Mouse (Mus musculus) neural tube, embryonic 14.5 days (tissue): Measurements from ENCODE around the gene Fam126b. TPM values are rescaled to one million over a fixed set of nuclear protein-coding genes. Genes with fewer than 3 reads are reported as not detected.
A peak's percentile ranks its signal among the peaks of the same experiment; 100 is the strongest.

Experiments
- ATAC-seq: fragments of 200-750 bp; cut with Nextera tagmentation; 2 replicates; pipeline ENCODE4 v1.8.0; 2017; ENCODE audit warnings: low read depth, mild to moderate bottlenecking, moderate TSS enrichment, moderate library complexity
- H3K27ac ChIP-seq: fragments of 300-500 bp; sonication (generic); 2 replicates; pipeline ENCODE4 v1.5.1; 2014; ENCODE audit warnings: low read depth, mild to moderate bottlenecking, control low read depth, low read length, moderate library complexity, mixed read lengths
- H3K27me3 ChIP-seq: fragments of 300-500 bp; sonication (generic); 2 replicates; pipeline ENCODE4 v1.6.1; 2014; ENCODE audit warnings: low read length; ENCODE audit not compliant: control insufficient read depth, insufficient read depth
- H3K36me3 ChIP-seq: fragments of 300-500 bp; sonication (generic); 2 replicates; pipeline ENCODE4 v1.6.1; 2014; ENCODE audit warnings: low read length, mixed read lengths; ENCODE audit not compliant: control insufficient read depth, insufficient read depth
- H3K4me1 ChIP-seq: fragments of 300-500 bp; sonication (generic); 2 replicates; pipeline ENCODE4 v1.6.1; 2014; ENCODE audit warnings: low read length; ENCODE audit not compliant: control insufficient read depth, insufficient read depth
- H3K4me2 ChIP-seq: fragments of 300-500 bp; sonication (generic); 2 replicates; pipeline ENCODE4 v1.6.1; 2014; ENCODE audit warnings: mild to moderate bottlenecking, low read depth, low read length, control low read depth
- H3K4me3 ChIP-seq: fragments of 300-500 bp; sonication (generic); 2 replicates; pipeline ENCODE4 v1.5.1; 2014; ENCODE audit warnings: low read depth, low read length, control low read depth, mixed read lengths
- H3K9ac ChIP-seq: fragments of 300-500 bp; sonication (generic); replicated peaks from 2 replicates; pipeline ENCODE4 v1.6.1; 2014; ENCODE audit warnings: low read depth, mild to moderate bottlenecking, control low read depth, low read length, mixed read lengths
- H3K9me3 ChIP-seq: fragments of 300-500 bp; sonication (generic); 2 replicates; pipeline ENCODE4 v1.6.1; 2016; ENCODE audit warnings: low read length; ENCODE audit not compliant: control insufficient read depth
- WGBS: fragments of 180-500 bp; shearing (Covaris S2); extraction: QIAGEN DNeasy Blood & Tissue Kit; methylation state at CpG from one replicate; pipeline ENCODE4 v1.1.7; 2014; 5-methylcytosine and 5-hydroxymethylcytosine counted together
- polyA plus RNA-seq: library from polyadenylated mRNA; unstranded; fragments of >200 nt; fragmentation: Nextera tagmentation; extraction: Ambion mirVana; gene quantifications from 2 replicates; pipeline ENCODE4 v1.2.1, GENCODE M21; 2014

Gene Fam126b
- polyA plus RNA-seq, 1 experiment from 2014 or later = 18.6 TPM

DNA sequence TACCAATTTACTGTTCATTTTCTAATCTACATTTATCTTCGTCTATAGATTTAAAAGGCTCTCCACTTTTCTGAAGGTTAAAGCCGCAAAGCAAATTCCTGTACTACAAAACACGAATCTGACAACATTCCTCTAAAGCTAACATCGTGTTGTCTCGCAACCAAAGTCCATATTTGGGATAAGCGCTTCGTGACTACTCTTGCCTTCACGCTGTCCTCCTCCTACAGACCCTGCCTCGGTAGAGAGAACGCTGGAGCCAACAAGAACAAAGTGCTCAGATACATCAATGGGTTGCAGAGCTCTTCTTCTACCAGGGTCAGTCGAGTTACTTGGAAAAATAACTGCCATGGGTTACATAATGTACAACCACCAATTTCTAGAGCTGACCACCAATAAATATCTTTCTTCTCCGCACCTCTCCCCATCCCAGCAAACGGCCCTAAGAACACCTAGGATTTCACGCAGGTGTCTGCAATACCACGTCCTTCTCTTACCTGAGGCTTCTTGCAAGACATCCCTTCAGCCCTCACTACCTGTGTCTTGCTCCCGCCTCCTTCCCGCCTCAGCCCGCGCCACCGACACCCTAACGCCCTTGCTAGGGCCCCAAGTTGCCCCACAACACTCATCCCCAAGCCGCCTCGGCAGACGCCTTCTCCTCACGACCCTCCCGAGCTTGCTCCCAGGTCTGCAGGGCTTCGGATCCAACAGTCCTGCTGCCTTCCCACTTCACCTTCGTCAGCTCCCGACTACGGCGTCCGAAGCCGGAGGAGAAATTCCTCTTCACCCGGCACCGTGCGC is 551 bp downstream of the Fam126b start:
- WGBS = 7% methylated on average over 34 of the region's 36 CpGs
- ATAC-seq = peak; percentile 82
- H3K9me3 ChIP-seq = no peaks in the 10 kb centered on the region
- peak overlapping the region; percentile 82 for H3K9ac ChIP-seq
- H3K27me3 ChIP-seq = no peaks in the 10 kb centered on the region
- peak overlapping the region; percentile 88 for H3K4me2 ChIP-seq
- H3K4me1 ChIP-seq = peaks cover 12% of the 10 kb centered on the region
- peak overlapping the region; percentile 75 for H3K4me3 ChIP-seq
- H3K27ac ChIP-seq = peak overlapping the region; percentile 82; the same call in 1 of the 2 replicates
- H3K36me3 ChIP-seq = no peaks in the 10 kb centered on the region

DNA sequence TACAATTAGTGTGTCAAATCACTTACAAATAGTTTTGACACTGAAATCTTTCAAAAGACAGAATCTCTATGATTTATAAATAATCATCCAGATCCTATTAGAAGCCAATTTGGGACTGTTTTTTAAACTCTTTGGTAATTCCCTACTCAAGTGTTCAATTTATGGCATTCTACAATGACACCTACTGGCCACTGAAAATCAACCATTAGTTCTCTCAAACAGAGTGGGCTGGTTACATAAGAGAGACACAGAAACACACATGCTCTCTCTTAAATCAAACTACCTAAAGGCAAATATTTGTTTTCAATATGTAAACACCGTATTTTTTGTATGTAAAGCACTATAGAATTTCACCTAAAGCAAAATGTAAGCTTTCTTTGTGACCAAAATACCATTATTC is 1.9 kb downstream of the Fam126b start:
- H3K36me3 ChIP-seq = no peaks in the 10 kb centered on the region
- no peaks in the 10 kb centered on the region for H3K27me3 ChIP-seq
- peaks cover 12% of the 10 kb centered on the region for H3K4me1 ChIP-seq
- 85% methylated on average over 1 of the region's 1 CpGs for WGBS
- no peak overlapping the region for H3K4me2 ChIP-seq
- H3K9me3 ChIP-seq = no peaks in the 10 kb centered on the region
- no peak for ATAC-seq
- H3K27ac ChIP-seq = no peak overlapping the region
- no peak overlapping the region for H3K9ac ChIP-seq
- H3K4me3 ChIP-seq = no peak overlapping the region

DNA sequence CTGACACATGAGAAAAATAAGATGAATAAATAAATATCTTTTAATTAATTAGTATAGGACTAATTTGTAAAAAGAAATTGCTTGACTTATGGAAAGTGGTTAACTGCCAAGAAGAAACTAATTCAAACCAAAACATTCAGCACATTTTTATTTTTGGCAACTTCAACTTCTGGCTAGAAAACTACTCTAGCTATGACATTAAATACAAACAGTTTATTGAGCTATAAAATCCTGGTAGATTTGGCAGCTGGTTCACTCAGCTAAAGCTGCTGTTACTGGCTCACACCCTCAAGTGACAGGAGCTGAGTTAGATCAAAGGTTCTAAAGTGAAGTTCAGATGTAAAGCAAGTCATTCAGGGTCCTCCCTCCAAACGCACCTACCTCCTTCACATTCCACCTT is 3.5 kb downstream of the Fam126b start:
- ATAC-seq = no peak
- Histone ChIP-seq H3K4me1 (peaks cover 12% of the 10 kb centered on the region), H3K9me3 (no peaks in the 10 kb centered on the region), H3K27me3 (no peaks in the 10 kb centered on the region), H3K4me2 (no peak overlapping the region), H3K27ac (no peak overlapping the region), H3K9ac (no peak overlapping the region), H3K36me3 (no peaks in the 10 kb centered on the region), H3K4me3 (no peak overlapping the region)
- WGBS = 74% methylated on average over 1 of the region's 1 CpGs

DNA sequence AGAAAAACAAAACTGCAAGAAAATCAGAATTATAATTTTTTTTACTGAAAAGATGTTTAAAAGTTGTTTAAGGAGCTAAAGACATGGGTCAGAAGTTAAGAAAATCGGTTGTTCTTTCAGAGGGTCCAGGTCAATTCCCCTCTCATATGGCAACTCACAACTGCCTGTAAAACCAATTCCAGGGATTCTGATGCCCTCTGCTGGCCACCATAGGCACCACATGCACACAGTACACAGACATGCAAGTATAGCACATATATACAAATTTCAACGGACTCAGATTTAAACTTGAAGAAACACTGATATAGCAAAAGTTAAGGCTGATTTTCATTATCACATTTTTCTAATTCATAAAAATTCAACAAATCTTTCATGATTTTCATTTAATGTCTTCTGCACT is 6.9 kb downstream of the Fam126b start:
- Histone ChIP-seq H3K4me3 (no peak overlapping the region), H3K36me3 (no peaks in the 10 kb centered on the region), H3K9ac (no peak overlapping the region), H3K27me3 (no peaks in the 10 kb centered on the region), H3K27ac (no peak overlapping the region), H3K4me1 (no peaks in the 10 kb centered on the region), H3K4me2 (no peak overlapping the region), H3K9me3 (no peaks in the 10 kb centered on the region)
- WGBS = 92% methylated on average over 2 of the region's 2 CpGs
- ATAC-seq = no peak

DNA sequence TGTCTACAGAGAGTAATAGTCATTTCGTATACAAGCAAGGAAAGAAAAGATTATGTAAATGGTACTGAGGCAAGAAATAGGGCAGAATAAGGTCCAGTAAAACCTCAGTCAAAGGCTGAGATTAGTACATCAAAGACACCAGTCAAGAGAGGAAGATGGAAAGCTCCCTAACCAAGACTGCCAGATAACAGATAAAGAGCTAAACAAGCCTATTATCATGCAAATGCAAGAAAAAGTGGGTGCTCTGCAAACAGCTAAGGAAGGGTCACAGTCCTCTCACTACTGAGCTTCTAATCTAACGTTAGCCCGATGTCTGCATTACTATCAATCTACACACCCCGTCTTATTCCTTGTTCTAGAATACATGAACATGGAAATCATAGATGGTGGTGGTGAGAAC is 15.7 kb downstream of the Fam126b start:
- no peak for ATAC-seq
- Histone ChIP-seq H3K36me3 (no peaks in the 10 kb centered on the region), H3K4me1 (no peaks in the 10 kb centered on the region), H3K27ac (no peak overlapping the region), H3K27me3 (no peaks in the 10 kb centered on the region), H3K9me3 (no peaks in the 10 kb centered on the region), H3K4me2 (no peak overlapping the region), H3K9ac (no peak overlapping the region), H3K4me3 (no peak overlapping the region)
- 34% methylated on average over 4 of the region's 4 CpGs for WGBS

DNA sequence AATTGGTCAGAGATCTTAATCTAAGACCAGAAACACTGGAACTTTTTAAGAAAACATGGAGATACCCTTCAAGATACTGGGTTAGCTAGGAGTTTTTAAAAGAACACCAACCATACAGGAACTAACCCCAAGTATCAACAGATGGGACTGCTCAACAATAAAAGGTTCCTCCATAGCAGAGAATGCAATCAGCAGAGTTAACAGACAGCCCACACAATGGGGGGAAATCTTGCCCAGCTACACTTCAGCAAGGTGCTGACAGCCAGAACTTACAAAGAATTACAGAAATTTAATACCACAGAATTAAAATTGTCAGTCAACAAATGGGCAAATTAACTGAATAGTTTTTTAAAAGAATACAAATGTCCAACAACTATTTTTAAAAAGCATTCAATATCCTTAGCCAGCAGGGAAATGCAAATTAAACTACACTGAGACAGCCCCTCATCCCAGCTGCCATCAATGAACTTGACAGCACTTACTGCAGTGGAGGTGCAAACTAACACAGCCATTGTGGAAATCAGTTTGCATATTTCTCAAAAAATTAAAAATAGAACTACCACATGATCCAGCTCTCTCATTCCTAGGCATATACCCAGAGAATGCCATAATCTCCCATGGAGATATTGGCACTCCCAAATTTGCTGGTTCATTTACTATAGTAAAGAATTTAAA is 17.5 kb downstream of the Fam126b start:
- H3K9me3 ChIP-seq = no peaks in the 10 kb centered on the region
- ATAC-seq = no peak
- no peaks in the 10 kb centered on the region for H3K36me3 ChIP-seq
- H3K27me3 ChIP-seq = no peaks in the 10 kb centered on the region
- no peaks in the 10 kb centered on the region for H3K4me1 ChIP-seq
- H3K4me3 ChIP-seq = no peak overlapping the region
- H3K27ac ChIP-seq = no peak overlapping the region
- H3K4me2 ChIP-seq = no peak overlapping the region
- H3K9ac ChIP-seq = no peak overlapping the region

DNA sequence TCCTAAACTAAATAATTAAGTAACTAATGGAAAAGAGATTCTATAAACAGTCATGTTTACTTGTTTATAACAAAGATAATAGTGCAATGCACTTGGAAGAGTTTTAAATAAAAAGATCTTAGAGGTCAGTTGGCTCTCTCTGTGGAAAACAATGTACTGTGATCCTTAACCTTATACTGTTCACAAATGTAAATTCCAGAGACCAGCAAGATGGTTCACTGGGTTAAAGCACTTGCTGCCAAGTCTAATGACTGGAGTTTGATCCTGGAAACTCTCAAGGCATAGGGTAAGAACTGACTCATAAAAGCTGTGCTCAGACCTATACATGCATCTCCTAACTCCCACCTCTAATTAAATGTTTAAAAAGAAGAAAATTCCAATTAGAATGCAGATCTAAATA is 19.5 kb downstream of the Fam126b start:
- H3K4me3 ChIP-seq = no peak overlapping the region
- H3K9me3 ChIP-seq = no peaks in the 10 kb centered on the region
- H3K4me1 ChIP-seq = no peaks in the 10 kb centered on the region
- no peaks in the 10 kb centered on the region for H3K27me3 ChIP-seq
- no peak overlapping the region for H3K9ac ChIP-seq
- H3K4me2 ChIP-seq = no peak overlapping the region
- no peak overlapping the region for H3K27ac ChIP-seq
- no peaks in the 10 kb centered on the region for H3K36me3 ChIP-seq
- no peak for ATAC-seq

DNA sequence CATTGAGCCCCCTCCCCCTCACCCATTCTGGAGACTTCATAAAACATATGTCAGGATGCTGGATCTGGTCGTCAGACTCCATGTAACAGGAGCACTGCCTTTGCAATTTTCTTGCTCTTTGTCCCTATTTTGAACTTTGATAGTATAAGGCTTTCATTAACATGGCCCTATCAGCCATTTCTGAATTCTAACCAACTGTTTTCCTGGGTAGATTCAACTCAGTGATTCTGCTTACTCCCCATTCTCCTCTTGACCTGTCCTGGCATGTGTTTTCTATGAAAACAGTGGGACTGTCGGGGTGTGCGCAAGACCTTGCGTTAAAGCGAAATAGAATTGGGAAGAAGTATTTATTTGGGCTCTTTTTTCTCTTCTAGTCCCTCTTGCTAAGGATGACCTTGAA is 21.1 kb downstream of the Fam126b start:
- no peak for ATAC-seq
- H3K36me3 ChIP-seq = 0 out of 2 replicates have a peak, but pooled peaks cover 1% of the 10 kb centered on the region

DNA sequence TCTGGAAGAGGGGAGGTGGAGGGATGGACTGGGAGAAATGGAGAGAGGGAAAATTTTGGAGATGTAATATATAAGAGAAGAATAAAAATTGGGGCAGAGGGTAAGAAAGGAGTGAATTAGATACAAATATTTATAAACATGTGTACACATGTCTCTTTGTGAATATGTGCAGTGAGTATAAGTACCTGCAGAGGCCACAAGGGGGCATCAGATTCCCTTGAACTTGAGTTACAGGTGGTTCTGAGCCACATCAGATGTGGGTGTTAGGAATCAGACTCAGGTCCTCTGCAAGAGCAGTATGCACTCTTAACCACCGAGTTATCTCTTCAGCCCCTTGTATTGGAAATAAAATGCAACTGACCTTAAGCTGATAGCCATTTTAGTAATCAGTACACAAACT is 23.7 kb downstream of the Fam126b start:
- Histone ChIP-seq H3K4me1 (no peaks in the 10 kb centered on the region), H3K36me3 (0 out of 2 replicates have a peak, but pooled peaks cover 2% of the 10 kb centered on the region), H3K4me3 (no peak overlapping the region), H3K4me2 (no peak overlapping the region), H3K9ac (no peak overlapping the region), H3K9me3 (no peaks in the 10 kb centered on the region), H3K27ac (no peak overlapping the region), H3K27me3 (no peaks in the 10 kb centered on the region)
- WGBS = 80% methylated on average over 1 of the region's 1 CpGs
- ATAC-seq = no peak

More for the DNA sequence above, 21.1 kb downstream of the Fam126b start:
- H3K27me3 ChIP-seq = no peaks in the 10 kb centered on the region
- no peaks in the 10 kb centered on the region for H3K4me1 ChIP-seq
- no peak overlapping the region for H3K9ac ChIP-seq
- no peak overlapping the region for H3K4me3 ChIP-seq
- H3K27ac ChIP-seq = no peak overlapping the region
- H3K4me2 ChIP-seq = no peak overlapping the region
- no peaks in the 10 kb centered on the region for H3K9me3 ChIP-seq
- 91% methylated on average over 5 of the region's 5 CpGs for WGBS
